Mouse (Mus musculus): ENCODE results near the gene Tmem176a. TPM values are rescaled to one million over a fixed set of nuclear protein-coding genes. Genes with fewer than 3 reads are reported as not detected.

Tmem176a gene
- polyA plus RNA-seq, 1 experiment from 2014 or later = 131 TPM

DNA sequence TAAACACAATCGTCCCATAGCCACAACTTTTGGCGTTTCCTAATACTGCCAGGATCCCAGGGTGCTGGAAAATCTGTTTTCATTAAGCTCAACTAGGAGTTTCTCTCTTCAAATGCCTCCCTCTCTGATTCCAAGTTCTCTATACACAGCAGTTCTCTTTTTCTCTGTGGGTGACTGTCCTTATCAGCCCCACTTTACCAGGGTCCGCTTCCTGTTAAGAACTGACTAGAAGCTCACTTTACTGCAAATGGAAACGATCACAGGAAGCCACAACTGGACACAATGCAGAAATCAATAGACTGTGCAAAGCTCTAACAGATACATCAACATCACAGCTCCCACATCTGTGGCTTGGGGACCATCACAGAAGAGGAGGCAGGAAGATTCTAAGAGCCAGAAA is 53.5 kb downstream of the Tmem176a start:
- H3K9me3 ChIP-seq (ENCODE audit: control insufficient read depth, low read length) = no peaks in the 10 kb centered on the region
- ATAC-seq (ENCODE audit: low FRiP score, low TSS enrichment) (no peak), DNase-seq (ENCODE audit: low spot score) (no peak)
- TF ChIP-seq CTCF (IDR thresholded peaks at IDR 0.05; ENCODE audit: low read depth) = no peak
- TF ChIP-seq EP300 (optimal IDR thresholded peaks at IDR 0.05) = no peak
- no peaks in the 10 kb centered on the region for H3K4me1 ChIP-seq (replicated peaks; ENCODE audit: control insufficient read depth, insufficient read depth)
- no peak overlapping the region for H3K9ac ChIP-seq (ENCODE audit: low read length)
- no peak overlapping the region for H3K4me3 ChIP-seq (ENCODE audit: low read depth, low read length)
- H3K27ac ChIP-seq (replicated peaks) = no peak overlapping the region
- H3K36me3 ChIP-seq (ENCODE audit: control insufficient read depth, insufficient read depth, low read length) = no peaks in the 10 kb centered on the region
- no peaks in the 10 kb centered on the region for H3K27me3 ChIP-seq (ENCODE audit: control insufficient read depth, insufficient read depth, low read length)
- WGBS = 62% methylated on average over 4 of the region's 4 CpGs
- no peak overlapping the region for H3K4me2 ChIP-seq (replicated peaks; ENCODE audit: low read depth)

DNA sequence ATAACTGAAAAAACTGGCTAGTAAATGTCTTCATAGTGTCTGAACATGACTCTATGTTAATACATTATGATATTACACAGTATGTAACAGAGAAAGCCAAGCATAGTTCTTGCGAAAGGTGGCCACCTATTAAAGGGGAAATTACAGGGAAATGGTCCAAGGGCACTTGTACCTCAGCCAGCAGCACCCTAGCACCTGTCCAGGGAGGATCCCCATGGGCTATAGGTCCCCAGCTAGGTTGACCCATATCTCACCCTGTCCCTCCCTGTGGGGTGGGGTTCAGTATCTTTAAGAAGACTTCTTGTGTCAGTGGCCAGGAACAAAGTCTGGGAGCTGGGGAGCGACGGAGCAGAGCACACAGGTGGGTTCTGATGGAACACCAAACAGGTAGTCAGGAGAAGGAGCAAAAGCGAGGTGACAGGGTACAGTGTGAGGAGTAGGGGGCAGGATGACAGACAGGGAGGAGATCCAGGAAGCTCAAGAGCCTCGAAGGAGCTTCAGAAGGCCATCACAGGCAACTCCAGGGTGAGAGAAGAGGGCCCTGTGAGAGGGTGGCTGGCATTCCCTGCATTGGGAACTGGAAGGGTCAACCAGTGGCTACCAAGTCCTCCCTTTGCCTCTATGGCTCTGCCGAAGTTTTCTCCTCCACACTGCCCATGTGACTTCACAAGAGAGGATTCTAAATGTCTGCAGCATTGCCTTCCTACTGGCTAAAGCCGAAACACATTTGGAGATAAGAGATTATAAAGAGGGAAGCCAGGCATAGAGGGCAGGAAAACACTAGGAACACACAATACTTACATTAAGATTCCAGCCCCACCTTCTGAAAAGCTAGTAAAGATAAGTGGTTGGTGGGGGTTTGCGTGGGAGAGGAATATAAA is 54.5 kb downstream of the Tmem176a start:
- DNase-seq (ENCODE audit: low spot score) (no peak), ATAC-seq (ENCODE audit: low FRiP score, low TSS enrichment) (no peak)
- Histone ChIP-seq H3K4me2 (replicated peaks; ENCODE audit: low read depth) (no peak overlapping the region), H3K27ac (replicated peaks) (no peak overlapping the region), H3K9me3 (ENCODE audit: control insufficient read depth, low read length) (no peaks in the 10 kb centered on the region), H3K4me1 (replicated peaks; ENCODE audit: control insufficient read depth, insufficient read depth) (no peaks in the 10 kb centered on the region), H3K4me3 (ENCODE audit: low read depth, low read length) (no peak overlapping the region), H3K27me3 (ENCODE audit: control insufficient read depth, insufficient read depth, low read length) (no peaks in the 10 kb centered on the region), H3K36me3 (ENCODE audit: control insufficient read depth, insufficient read depth, low read length) (no peaks in the 10 kb centered on the region), H3K9ac (ENCODE audit: low read length) (no peak overlapping the region)
- WGBS = 79% methylated on average over 8 of the region's 8 CpGs
- TF ChIP-seq EP300 (optimal IDR thresholded peaks at IDR 0.05) (no peak), CTCF (IDR thresholded peaks at IDR 0.05; ENCODE audit: low read depth) (no peak)

- Histone ChIP-seq H3K27me3 (ENCODE audit: control insufficient read depth, insufficient read depth, low read length) (no peaks in the 10 kb centered on the region), H3K4me1 (replicated peaks; ENCODE audit: control insufficient read depth, insufficient read depth) (no peaks in the 10 kb centered on the region), H3K9ac (ENCODE audit: low read length) (no peak overlapping the region), H3K36me3 (ENCODE audit: control insufficient read depth, insufficient read depth, low read length) (no peaks in the 10 kb centered on the region), H3K4me2 (replicated peaks; ENCODE audit: low read depth) (no peak overlapping the region), H3K9me3 (ENCODE audit: control insufficient read depth, low read length) (no peaks in the 10 kb centered on the region), H3K27ac (replicated peaks) (no peak overlapping the region), H3K4me3 (ENCODE audit: low read depth, low read length) (no peak overlapping the region)
- TF ChIP-seq EP300 (optimal IDR thresholded peaks at IDR 0.05) (no peak), CTCF (IDR thresholded peaks at IDR 0.05; ENCODE audit: low read depth) (no peak)
- no peak for ATAC-seq (ENCODE audit: low FRiP score, low TSS enrichment)
- 87% methylated on average over 5 of the region's 5 CpGs for WGBS
- DNase-seq (ENCODE audit: low spot score) = no peak
Measured at GRCm38 (mm10) chr6:48895941-48896340, 55.2 kb downstream of the Tmem176a start.

Other genes starting within 250 kb of the Tmem176a start
- 11.6 and 12.9 TPM in 2 replicates for gene Repin1, start 247.0 kb upstream of the Tmem176a start, polyA plus RNA-seq (2015; fragmentation: Nextera tagmentation; extraction: Ambion mirVana)
- gene Gm44965, start 247.0 kb upstream of the Tmem176a start, polyA plus RNA-seq (2015; fragmentation: Nextera tagmentation; extraction: Ambion mirVana) = not detected in 2 replicates
- 2.2 and 2.8 TPM in 2 replicates for gene Zfp775, start 238.9 kb upstream of the Tmem176a start, polyA plus RNA-seq (2015; fragmentation: Nextera tagmentation; extraction: Ambion mirVana)
- 0.76 TPM in 2 replicates for gene AI854703, start 214.2 kb upstream of the Tmem176a start, polyA plus RNA-seq (2015; fragmentation: Nextera tagmentation; extraction: Ambion mirVana)
- 0.74 and 0.93 TPM in 2 replicates for gene Gimap8, start 193.7 kb upstream of the Tmem176a start, polyA plus RNA-seq (2015; fragmentation: Nextera tagmentation; extraction: Ambion mirVana)
- 3.2 and 3.5 TPM in 2 replicates for gene Gimap9, start 164.8 kb upstream of the Tmem176a start, polyA plus RNA-seq (2015; fragmentation: Nextera tagmentation; extraction: Ambion mirVana)
- gene Gimap4, start 156.4 kb upstream of the Tmem176a start, polyA plus RNA-seq (2015; fragmentation: Nextera tagmentation; extraction: Ambion mirVana) = 8.0 and 8.5 TPM in 2 replicates
- 11.3 and 13.0 TPM in 2 replicates for gene Gimap6, start 132.7 kb upstream of the Tmem176a start, polyA plus RNA-seq (2015; fragmentation: Nextera tagmentation; extraction: Ambion mirVana)
- gene Gm28053, start 122.3 kb upstream of the Tmem176a start, polyA plus RNA-seq (2015; fragmentation: Nextera tagmentation; extraction: Ambion mirVana) = 0.59 TPM in 1 of 2 replicates, not detected in the other
- gene Gimap7, start 122.3 kb upstream of the Tmem176a start, polyA plus RNA-seq (2015; fragmentation: Nextera tagmentation; extraction: Ambion mirVana) = not detected in 2 replicates
- gene Gimap1, start 101.9 kb upstream of the Tmem176a start, polyA plus RNA-seq (2015; fragmentation: Nextera tagmentation; extraction: Ambion mirVana) = 7.2 and 7.8 TPM in 2 replicates
- gene Gimap5, start 94.7 kb upstream of the Tmem176a start, polyA plus RNA-seq (2015; fragmentation: Nextera tagmentation; extraction: Ambion mirVana) = 5.4 and 6.1 TPM in 2 replicates
- 0.07 and 0.10 TPM in 2 replicates for gene Gimap3, start 70.1 kb upstream of the Tmem176a start, polyA plus RNA-seq (2015; fragmentation: Nextera tagmentation; extraction: Ambion mirVana)
- gene Tmem176b, start 577 bp downstream of the Tmem176a start, polyA plus RNA-seq (2015; fragmentation: Nextera tagmentation; extraction: Ambion mirVana) = 245 and 254 TPM in 2 replicates
- gene Aoc1, start 32.0 kb downstream of the Tmem176a start, polyA plus RNA-seq (2015; fragmentation: Nextera tagmentation; extraction: Ambion mirVana) = not detected in 2 replicates
- not detected in 2 replicates for gene 1600015I10Rik, start 89.0 kb downstream of the Tmem176a start, polyA plus RNA-seq (2015; fragmentation: Nextera tagmentation; extraction: Ambion mirVana)
- gene Doxl2, start 134.0 kb downstream of the Tmem176a start, polyA plus RNA-seq (2015; fragmentation: Nextera tagmentation; extraction: Ambion mirVana) = not detected in 2 replicates
- not detected in 2 replicates for gene Svs1, start 145.9 kb downstream of the Tmem176a start, polyA plus RNA-seq (2015; fragmentation: Nextera tagmentation; extraction: Ambion mirVana)
- 2.1 and 3.9 TPM in 2 replicates for gene Gpnmb, start 195.6 kb downstream of the Tmem176a start, polyA plus RNA-seq (2015; fragmentation: Nextera tagmentation; extraction: Ambion mirVana)
- gene Malsu1, start 232.9 kb downstream of the Tmem176a start, polyA plus RNA-seq (2015; fragmentation: Nextera tagmentation; extraction: Ambion mirVana) = 76.6 and 87.6 TPM in 2 replicates